Mouse (Mus musculus) layer of hippocampus, adult 8-10 months (tissue): ENCODE data around the gene Oaz1. TPM values are rescaled to one million over a fixed set of nuclear protein-coding genes. Genes with fewer than 3 reads are reported as not detected.

Experiments used
- DNase-seq, 2 experiments: peaks; one replicate each; pipeline ENCODE4 v3.0.0; 2022; ENCODE audit warnings: low spot score in 2 of 2
- total RNA-seq, 4 experiments: library from RNA; stranded (reverse); gene quantifications; 2 replicates each; pipeline ENCODE4 v1.2.4; 2022

Gene Oaz1
- total RNA-seq: 100 to 1,000 TPM; 475 to 520 (median 506) TPM

DNA sequence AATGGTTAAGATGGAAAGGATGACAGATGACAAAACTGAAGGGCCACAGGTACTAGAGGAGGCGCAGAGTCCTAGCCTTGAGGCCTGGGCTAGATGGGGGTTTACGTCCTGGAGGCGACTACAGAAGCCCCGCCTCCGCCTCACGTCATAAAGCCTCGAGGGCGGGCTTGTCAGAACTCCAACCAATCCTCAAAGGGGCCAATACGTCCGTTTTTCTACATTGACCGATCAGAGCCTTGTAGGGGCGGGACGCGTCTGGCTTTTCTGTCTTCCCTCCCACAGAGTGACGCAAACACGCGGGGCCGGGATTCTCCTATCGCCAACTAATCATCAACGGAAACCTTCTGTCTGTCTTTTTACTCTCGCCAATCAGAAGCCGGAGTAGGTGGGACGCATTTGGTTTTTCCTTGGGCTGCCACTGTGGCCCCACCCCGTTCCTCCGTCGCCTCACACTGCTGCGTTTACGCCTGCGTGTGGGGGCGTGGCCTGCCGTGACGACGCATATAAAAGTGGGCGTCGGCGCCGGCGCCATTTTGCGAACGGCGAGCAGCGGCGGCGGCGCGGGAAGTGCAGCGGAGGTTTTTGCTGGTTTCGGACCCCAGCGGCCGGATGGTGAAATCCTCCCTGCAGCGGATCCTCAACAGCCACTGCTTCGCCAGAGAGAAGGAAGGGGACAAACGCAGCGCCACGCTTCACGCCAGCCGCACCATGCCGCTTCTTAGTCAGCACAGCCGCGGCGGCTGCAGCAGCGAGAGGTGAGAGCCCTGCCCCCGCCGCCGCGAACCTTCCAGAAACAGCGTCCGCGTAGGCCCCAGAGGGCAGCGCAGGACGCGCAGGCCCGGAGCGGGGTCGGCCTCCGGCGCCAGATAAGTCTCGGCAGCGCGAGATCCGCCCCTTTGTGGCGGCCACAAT, at the start of gene Oaz1:
Oaz1 (plus strand) TSS at position 506 of the 912 bp plus-strand sequence.
- peak; percentile 100 for DNase-seq

- no peak for DNase-seq
Observed at GRCm38 (mm10) chr10:80777123-80777522, 49.3 kb upstream of the Oaz1 start.

DNA sequence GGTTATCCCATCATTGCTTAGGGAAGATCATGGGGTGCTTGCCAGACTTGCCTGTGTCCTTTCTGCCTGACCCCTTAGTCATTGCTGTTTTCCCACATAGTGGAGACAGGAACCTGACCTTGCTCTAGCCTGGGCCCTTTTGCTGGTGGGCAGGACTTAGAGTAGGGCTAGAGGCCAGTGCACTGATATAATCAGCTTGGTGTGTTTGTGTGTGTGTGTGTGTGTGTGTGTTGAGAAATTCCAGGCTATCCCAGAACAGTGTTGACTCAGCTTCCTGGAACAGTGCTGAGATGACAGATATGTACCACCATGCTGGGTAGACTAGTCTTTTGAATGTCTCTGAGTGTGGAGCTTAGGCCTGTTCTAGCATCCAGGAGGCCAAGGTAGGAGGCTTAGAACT, 46.9 kb upstream of the Oaz1 start:
- no peak for DNase-seq

- no peak for DNase-seq
Observed at GRCm38 (mm10) chr10:80784302-80784701, 42.2 kb upstream of the Oaz1 start.

DNA sequence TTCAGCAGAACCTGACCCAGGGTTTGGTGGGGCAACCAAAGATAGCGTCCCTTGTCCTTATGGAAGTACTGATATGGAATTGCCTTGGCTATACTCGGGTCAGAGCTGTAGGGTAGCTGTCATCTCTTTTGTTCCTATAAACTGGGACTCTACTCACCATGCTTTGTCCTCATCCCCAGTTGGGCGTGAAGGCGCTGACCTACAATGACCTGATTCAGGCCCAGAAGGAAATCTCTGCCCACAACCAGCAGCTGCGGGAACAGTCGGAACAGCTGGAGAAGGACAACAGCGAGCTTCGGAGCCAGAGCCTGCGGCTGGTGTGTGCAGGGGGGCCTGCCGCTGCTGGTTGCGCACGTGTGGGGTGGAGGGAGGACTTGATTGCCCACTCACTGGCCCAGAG, 41.6 kb upstream of the Oaz1 start:
- DNase-seq: no peak

- DNase-seq: no peak
Observed at GRCm38 (mm10) chr10:80785963-80786362, 40.5 kb upstream of the Oaz1 start.

DNA sequence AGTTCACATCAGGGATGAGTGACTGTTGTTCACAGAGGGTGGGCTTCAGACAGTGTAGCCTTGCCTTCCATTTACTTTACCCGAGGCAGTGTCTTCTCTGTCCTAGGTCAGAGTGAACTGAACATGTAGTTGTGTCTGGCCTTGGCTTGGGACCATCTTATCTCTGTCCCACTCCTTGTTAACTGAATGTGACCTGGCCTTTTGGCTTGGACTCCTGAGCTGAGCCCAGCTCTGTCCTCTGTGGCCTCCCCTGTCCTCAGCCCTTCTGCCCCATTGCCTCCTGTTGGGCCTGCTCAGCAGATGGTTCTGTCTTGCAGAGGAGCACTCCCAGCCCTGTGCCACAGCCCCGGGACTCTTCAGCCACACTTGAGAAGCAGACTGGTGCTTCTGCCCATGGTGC, 38.9 kb upstream of the Oaz1 start:
- no peak for DNase-seq

- no peak for DNase-seq
Observed at GRCm38 (mm10) chr10:80790761-80791404, 35.6 kb upstream of the Oaz1 start.

DNA sequence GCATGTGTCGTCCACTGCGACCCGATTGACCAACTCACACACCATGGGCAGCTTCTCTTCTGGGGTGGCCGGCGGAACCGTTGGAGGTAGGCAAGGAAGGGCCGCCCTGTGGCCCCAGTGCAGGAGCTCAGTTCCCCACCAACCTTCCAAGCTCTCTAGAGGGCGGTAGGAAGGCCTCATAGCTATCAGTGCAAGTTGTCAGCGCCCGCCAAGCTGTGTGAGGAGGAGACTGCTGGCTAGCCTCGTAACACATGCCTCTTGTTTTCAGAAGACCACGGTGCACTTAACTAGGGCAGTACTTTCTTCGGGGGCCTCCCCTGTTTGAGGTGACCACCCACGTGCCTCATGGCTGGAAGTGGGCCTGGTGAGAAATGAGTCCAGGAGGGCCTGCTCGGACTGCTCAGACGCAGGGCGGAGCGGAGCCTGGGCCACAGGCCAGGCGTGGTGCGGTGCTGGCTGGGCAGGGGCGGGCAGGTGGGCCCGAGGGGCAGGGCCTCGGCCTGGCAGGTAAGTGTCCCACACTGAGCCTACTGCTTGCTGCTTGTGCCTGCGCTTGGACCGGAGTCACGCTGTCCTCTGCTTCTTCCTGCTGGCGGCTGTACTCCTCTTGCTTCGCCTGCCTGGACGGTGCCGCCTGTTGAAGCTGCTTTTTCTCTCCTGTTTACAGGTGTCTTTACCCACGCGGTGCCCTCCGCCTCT, 34.8 kb upstream of the Oaz1 start:
- no peak for DNase-seq

DNA sequence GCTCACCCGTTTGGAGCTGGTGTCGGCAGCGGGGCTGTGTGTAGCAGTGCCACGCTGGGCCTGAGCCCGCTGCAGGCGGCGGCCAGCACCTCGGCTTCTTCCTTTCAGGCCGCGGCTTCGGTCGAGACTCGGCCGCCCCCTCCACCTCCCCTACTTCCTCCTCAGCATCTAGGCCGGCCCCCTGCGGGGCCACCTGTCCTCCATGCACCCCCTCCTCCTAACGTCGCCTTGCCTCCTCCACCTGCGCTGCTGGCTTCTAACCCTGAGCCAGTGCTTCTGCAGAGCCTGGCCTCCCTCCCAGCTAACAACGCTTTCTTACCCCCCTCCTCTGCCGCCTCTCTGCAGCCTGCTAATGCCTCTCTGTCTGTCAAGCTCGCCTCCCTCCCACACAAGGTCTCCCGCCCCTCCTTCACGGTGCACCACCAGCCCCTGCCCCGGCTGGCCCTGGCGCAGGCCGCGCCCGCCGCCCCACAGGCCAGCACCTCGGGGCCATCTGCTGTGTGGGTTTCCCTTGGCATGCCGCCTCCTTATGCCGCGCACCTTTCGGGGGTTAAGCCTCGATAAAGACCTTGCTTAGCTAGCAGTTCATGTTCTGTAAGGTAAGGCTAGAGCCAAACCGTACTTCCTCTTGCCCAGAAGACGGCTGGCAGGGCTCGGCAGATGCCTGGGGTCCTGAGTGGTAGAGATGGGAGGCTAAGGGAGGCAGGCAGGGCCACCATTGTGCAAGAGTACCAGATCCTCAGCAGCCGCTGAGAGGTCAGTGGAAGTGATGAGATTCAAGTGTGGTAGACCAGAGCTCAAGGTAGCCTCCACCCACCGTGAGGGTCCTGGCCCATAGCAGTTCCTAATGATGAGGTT, 34.1 kb upstream of the Oaz1 start:
- no peak for DNase-seq

- DNase-seq: no peak
Observed at GRCm38 (mm10) chr10:80793033-80793784, 33.2 kb upstream of the Oaz1 start.

GRCm38 (mm10) chr10:80793803-80794202, 32.7 kb upstream of the Oaz1 start:
- no peak for DNase-seq

DNA sequence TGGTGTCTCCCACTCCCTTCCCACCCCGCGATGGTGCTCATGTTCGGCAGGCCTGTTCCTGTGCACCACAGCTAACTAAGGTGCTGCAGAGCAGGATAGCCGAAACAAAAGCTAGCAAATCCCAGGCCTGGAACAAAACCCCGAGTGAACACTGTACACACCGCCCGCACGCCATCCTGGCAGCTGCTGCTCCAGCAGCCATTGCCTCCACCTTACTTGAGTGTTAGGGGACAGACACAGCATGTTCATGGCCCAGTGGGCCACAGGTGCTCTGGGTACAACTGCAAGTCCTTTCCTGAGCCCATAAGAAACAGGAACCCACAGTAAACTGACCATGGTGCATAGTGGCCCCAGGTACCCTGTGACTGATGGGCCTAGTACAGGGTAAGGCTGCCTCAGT, 31.7 kb upstream of the Oaz1 start:
- no peak for DNase-seq

GRCm38 (mm10) chr10:80796307-80796848, 30.1 kb upstream of the Oaz1 start:
- no peak for DNase-seq

DNA sequence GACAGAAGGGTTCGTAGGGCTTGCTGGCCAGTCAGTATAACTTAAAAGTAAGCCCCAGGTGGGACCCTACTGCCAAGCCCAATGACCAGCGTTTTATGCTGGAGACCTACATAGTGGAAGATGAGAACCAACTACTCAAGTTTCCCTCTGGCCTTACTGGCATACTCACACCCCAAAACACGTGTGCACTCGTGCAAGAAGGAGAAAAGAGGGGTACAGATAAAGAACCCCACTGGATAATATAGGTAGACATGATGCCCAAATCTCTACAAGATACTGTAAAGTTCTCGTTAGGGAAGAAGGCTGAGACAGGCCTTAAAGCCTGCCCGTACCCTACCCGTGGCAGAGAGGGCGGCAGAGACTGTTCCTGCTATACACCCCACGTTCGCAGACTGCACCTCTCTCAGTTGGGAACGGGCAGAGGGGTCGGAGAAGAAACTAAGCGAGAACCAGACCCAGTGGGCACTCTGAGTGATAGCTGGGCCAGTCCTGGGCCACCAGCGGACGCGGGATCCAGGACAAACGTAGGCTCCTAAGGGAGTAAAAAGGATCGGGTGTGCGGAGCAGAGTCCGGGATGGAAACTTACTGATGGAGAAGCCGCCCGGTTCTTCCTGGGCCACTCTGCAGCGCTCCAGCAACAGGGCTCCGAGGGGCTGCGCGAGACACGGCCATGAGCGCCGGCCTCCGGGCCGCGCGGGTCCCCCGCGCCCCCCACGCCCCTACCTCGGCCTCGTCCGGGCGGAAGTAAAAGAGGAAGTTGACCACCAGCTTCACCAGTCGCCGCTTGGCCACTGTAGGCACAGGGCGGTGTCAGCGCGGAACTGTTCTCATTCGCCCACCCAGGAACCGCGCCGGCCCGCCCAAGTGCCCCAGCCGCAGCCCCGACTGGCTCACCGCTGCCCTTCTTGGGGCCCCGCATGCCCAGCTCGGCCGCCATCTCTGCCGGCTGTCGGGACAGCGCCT, 29.0 kb upstream of the Oaz1 start:
- peak in 1 of 2 experiments; percentile 69 for DNase-seq

GRCm38 (mm10) chr10:80798150-80799006, 28.1 kb upstream of the Oaz1 start, which contains the start of the genes Sf3a2 and Plekhj1:
Gene Sf3a2, plus strand, starts transcription at chr10:80798198.
Gene Plekhj1, minus strand, starts transcription at chr10:80798626.
- DNase-seq: peak; percentile 94 to 96

DNA sequence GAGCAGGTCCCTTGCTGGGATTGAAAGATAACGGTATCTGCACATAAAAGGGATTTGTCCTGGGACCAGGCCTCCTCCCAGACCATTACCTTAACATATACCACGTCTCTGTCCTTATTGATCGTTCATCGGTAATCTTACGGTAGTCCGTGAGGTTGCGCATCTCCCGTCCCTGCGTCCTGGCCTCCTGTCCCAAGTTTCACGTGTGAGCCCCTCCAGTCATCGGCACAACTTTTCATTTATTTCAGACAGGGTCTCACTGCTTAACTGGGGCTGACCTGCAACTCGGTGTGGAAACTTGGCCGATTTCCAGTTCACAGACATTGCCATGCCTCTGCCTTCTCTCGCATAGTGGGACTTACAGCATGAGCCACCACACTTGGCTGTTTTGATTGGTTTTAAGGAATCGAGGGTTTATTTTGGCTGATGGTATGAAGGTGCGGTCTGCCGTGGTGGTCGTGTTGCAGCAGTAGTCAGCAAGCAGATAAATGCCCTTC, 27.3 kb upstream of the Oaz1 start:
- DNase-seq: no peak
